Mouse (Mus musculus): ENCODE results near the gene Hacd3. TPM values are rescaled to one million over a fixed set of nuclear protein-coding genes. Genes with fewer than 3 reads are reported as not detected.

Gene Hacd3
- 0.22 and 0.27 TPM in 2 replicates for polyA plus RNA-seq (2012)

GRCm38 (mm10) chr9:65020991-65021886 lies at the start of gene Hacd3:
Gene Hacd3, minus strand, starts transcription at chr9:65021693.
- Histone ChIP-seq H3K4me3 (replicated peaks) (peak within 1 kb of the TSS; percentile 89), H3K27me3 (ENCODE audit: control insufficient read depth) (0 out of 2 replicates have a peak, but pooled peaks cover 2% of the 10 kb centered on the region), H3K4me1 (ENCODE audit: control insufficient read depth) (peaks cover 64% of the 10 kb centered on the region), H3K9me3 (ENCODE audit: control insufficient read depth, low read length) (0 out of 2 replicates have a peak, but pooled peaks cover 3% of the 10 kb centered on the region), H3K36me3 (ENCODE audit: control insufficient read depth) (peaks cover 15% of the 10 kb centered on the region)
- TF ChIP-seq TAL1 (IDR thresholded peaks at IDR 0.05; ENCODE audit: low read length) (no peak), GATA1 (IDR thresholded peaks at IDR 0.05; ENCODE audit: low read length) (no peak)

- H3K27me3 ChIP-seq (ENCODE audit: control insufficient read depth), result no peaks in the 10 kb centered on the region
- peaks cover 95% of the 10 kb centered on the region for H3K36me3 ChIP-seq (ENCODE audit: control insufficient read depth)
- H3K4me1 ChIP-seq (ENCODE audit: control insufficient read depth), result peaks cover 45% of the 10 kb centered on the region
- H3K4me3 ChIP-seq (replicated peaks), result peak overlapping the region; percentile 10
- TF ChIP-seq TAL1 (IDR thresholded peaks at IDR 0.05; ENCODE audit: low read length), result peak; percentile 65
- TF ChIP-seq GATA1 (IDR thresholded peaks at IDR 0.05; ENCODE audit: low read length), result peak; percentile 56
- no peaks in the 10 kb centered on the region for H3K9me3 ChIP-seq (ENCODE audit: control insufficient read depth, low read length)
These were observed 49.1 kb upstream of the Hacd3 start for GRCm38 (mm10) chr9:65070587-65070986.

GRCm38 (mm10) chr9:65064251-65064650 lies 42.8 kb upstream of the Hacd3 start:
- Histone ChIP-seq H3K4me3 (replicated peaks) (no peak overlapping the region), H3K36me3 (ENCODE audit: control insufficient read depth) (peaks cover 95% of the 10 kb centered on the region), H3K27me3 (ENCODE audit: control insufficient read depth) (no peaks in the 10 kb centered on the region), H3K9me3 (ENCODE audit: control insufficient read depth, low read length) (no peaks in the 10 kb centered on the region), H3K4me1 (ENCODE audit: control insufficient read depth) (peaks cover 12% of the 10 kb centered on the region)
- TF ChIP-seq TAL1 (IDR thresholded peaks at IDR 0.05; ENCODE audit: low read length), result no peak
- TF ChIP-seq GATA1 (IDR thresholded peaks at IDR 0.05; ENCODE audit: low read length), result no peak

- H3K9me3 ChIP-seq (ENCODE audit: control insufficient read depth, low read length), result no peaks in the 10 kb centered on the region; the same call in 1 of the 2 replicates
- no peaks in the 10 kb centered on the region for H3K27me3 ChIP-seq (ENCODE audit: control insufficient read depth)
- peaks cover 99% of the 10 kb centered on the region for H3K36me3 ChIP-seq (ENCODE audit: control insufficient read depth)
- no peak for TF ChIP-seq GATA1 (IDR thresholded peaks at IDR 0.05; ENCODE audit: low read length)
- no peak for TF ChIP-seq TAL1 (IDR thresholded peaks at IDR 0.05; ENCODE audit: low read length)
- no peaks in the 10 kb centered on the region for H3K4me1 ChIP-seq (ENCODE audit: control insufficient read depth)
- H3K4me3 ChIP-seq (replicated peaks), result no peak overlapping the region
These were observed 29.5 kb upstream of the Hacd3 start for GRCm38 (mm10) chr9:65050981-65051380.

- no peaks in the 10 kb centered on the region; the same call in 1 of the 2 replicates for H3K9me3 ChIP-seq (ENCODE audit: control insufficient read depth, low read length)
- H3K36me3 ChIP-seq (ENCODE audit: control insufficient read depth), result peaks cover 99% of the 10 kb centered on the region
- TF ChIP-seq GATA1 (IDR thresholded peaks at IDR 0.05; ENCODE audit: low read length) (no peak), TAL1 (IDR thresholded peaks at IDR 0.05; ENCODE audit: low read length) (no peak)
- no peaks in the 10 kb centered on the region for H3K4me1 ChIP-seq (ENCODE audit: control insufficient read depth)
- no peaks in the 10 kb centered on the region for H3K27me3 ChIP-seq (ENCODE audit: control insufficient read depth)
- H3K4me3 ChIP-seq (replicated peaks), result no peak overlapping the region
These were observed 27.9 kb upstream of the Hacd3 start for GRCm38 (mm10) chr9:65049422-65049821.

- Histone ChIP-seq H3K27me3 (ENCODE audit: control insufficient read depth) (no peaks in the 10 kb centered on the region), H3K9me3 (ENCODE audit: control insufficient read depth, low read length) (no peaks in the 10 kb centered on the region; the same call in 1 of the 2 replicates), H3K36me3 (ENCODE audit: control insufficient read depth) (peaks cover 97% of the 10 kb centered on the region), H3K4me1 (ENCODE audit: control insufficient read depth) (no peaks in the 10 kb centered on the region; the same call in 1 of the 2 replicates), H3K4me3 (replicated peaks) (no peak overlapping the region)
- TF ChIP-seq GATA1 (IDR thresholded peaks at IDR 0.05; ENCODE audit: low read length) (no peak), TAL1 (IDR thresholded peaks at IDR 0.05; ENCODE audit: low read length) (no peak)
These were observed 25.5 kb upstream of the Hacd3 start for GRCm38 (mm10) chr9:65046993-65047392.

- Histone ChIP-seq H3K9me3 (ENCODE audit: control insufficient read depth, low read length) (peaks cover 2% of the 10 kb centered on the region; the same call in 1 of the 2 replicates), H3K4me3 (replicated peaks) (no peak overlapping the region), H3K4me1 (ENCODE audit: control insufficient read depth) (no peaks in the 10 kb centered on the region; the same call in none of the 2 replicates), H3K27me3 (ENCODE audit: control insufficient read depth) (no peaks in the 10 kb centered on the region), H3K36me3 (ENCODE audit: control insufficient read depth) (peaks cover 97% of the 10 kb centered on the region)
- no peak for TF ChIP-seq GATA1 (IDR thresholded peaks at IDR 0.05; ENCODE audit: low read length)
- TF ChIP-seq TAL1 (IDR thresholded peaks at IDR 0.05; ENCODE audit: low read length), result no peak
These were observed 19.9 kb upstream of the Hacd3 start for GRCm38 (mm10) chr9:65041430-65041829.

GRCm38 (mm10) chr9:65036861-65037260 lies 15.4 kb upstream of the Hacd3 start:
- peaks cover 22% of the 10 kb centered on the region for H3K4me1 ChIP-seq (ENCODE audit: control insufficient read depth)
- no peaks in the 10 kb centered on the region for H3K27me3 ChIP-seq (ENCODE audit: control insufficient read depth)
- peaks cover 80% of the 10 kb centered on the region for H3K36me3 ChIP-seq (ENCODE audit: control insufficient read depth)
- no peak for TF ChIP-seq TAL1 (IDR thresholded peaks at IDR 0.05; ENCODE audit: low read length)
- TF ChIP-seq GATA1 (IDR thresholded peaks at IDR 0.05; ENCODE audit: low read length), result no peak
- no peak overlapping the region for H3K4me3 ChIP-seq (replicated peaks)
- H3K9me3 ChIP-seq (ENCODE audit: control insufficient read depth, low read length), result peaks cover 2% of the 10 kb centered on the region; the same call in 1 of the 2 replicates

GRCm38 (mm10) chr9:65036456-65036855 lies 15.0 kb upstream of the Hacd3 start:
- peaks cover 24% of the 10 kb centered on the region for H3K4me1 ChIP-seq (ENCODE audit: control insufficient read depth)
- TF ChIP-seq GATA1 (IDR thresholded peaks at IDR 0.05; ENCODE audit: low read length) (no peak), TAL1 (IDR thresholded peaks at IDR 0.05; ENCODE audit: low read length) (no peak)
- H3K4me3 ChIP-seq (replicated peaks), result no peak overlapping the region
- H3K36me3 ChIP-seq (ENCODE audit: control insufficient read depth), result peaks cover 76% of the 10 kb centered on the region
- H3K27me3 ChIP-seq (ENCODE audit: control insufficient read depth), result no peaks in the 10 kb centered on the region
- peaks cover 2% of the 10 kb centered on the region; the same call in 1 of the 2 replicates for H3K9me3 ChIP-seq (ENCODE audit: control insufficient read depth, low read length)
